Mouse (Mus musculus) heart, embryonic 14.5 days (tissue): ENCODE measurements around the gene Galm. TPM values are rescaled to one million over a fixed set of nuclear protein-coding genes. Genes with fewer than 3 reads are reported as not detected.
A peak's percentile ranks its signal among the peaks of the same experiment; 100 is the strongest.

Experiments used
- ATAC-seq: fragments of 200-750 bp; cut with Nextera tagmentation; 2 replicates; pipeline ENCODE4 v1.8.0; 2017; ENCODE audit warnings: low read depth, moderate TSS enrichment; ENCODE audit not compliant: insufficient number of reproducible peaks, insufficient read depth, low FRiP score
- H3K27ac ChIP-seq, 2 experiments: fragments of 200-500 bp in 1 of 2; fragments of 300-500 bp in 1 of 2; sonication (generic) in 1 of 2; replicated peaks in 1 of 2; 2 replicates each; pipeline ENCODE4 v1.5.1; 2012 to 2014; ENCODE audit warnings: low read depth in 2 of 2, low read length in 2 of 2, control low read depth in 1 of 2, mild to moderate bottlenecking in 1 of 2, mixed read lengths in 1 of 2; ENCODE audit not compliant: control insufficient read depth in 1 of 2, insufficient read depth in 1 of 2
- H3K27me3 ChIP-seq: fragments of 300-500 bp; sonication (generic); 2 replicates; pipeline ENCODE4 v1.6.1; 2014; ENCODE audit warnings: mild to moderate bottlenecking, low read length, control low read depth; ENCODE audit not compliant: control insufficient read depth, insufficient read depth
- H3K36me3 ChIP-seq: fragments of 300-500 bp; sonication (generic); 2 replicates; pipeline ENCODE4 v1.6.1; 2014; ENCODE audit warnings: mild to moderate bottlenecking, control low read depth, low read length, mixed read lengths; ENCODE audit not compliant: control insufficient read depth, insufficient read depth
- H3K4me1 ChIP-seq, 2 experiments: fragments of 200-500 bp in 1 of 2; fragments of 300-500 bp in 1 of 2; sonication (generic) in 1 of 2; 2 replicates each; pipeline ENCODE4 v1.6.1; 2012 to 2014; ENCODE audit warnings: low read length in 2 of 2, control low read depth in 1 of 2, mixed read lengths in 1 of 2; ENCODE audit not compliant: control insufficient read depth in 2 of 2, insufficient read depth in 2 of 2
- H3K4me2 ChIP-seq: fragments of 300-500 bp; sonication (generic); 2 replicates; pipeline ENCODE4 v1.6.1; 2014; ENCODE audit warnings: mild to moderate bottlenecking, low read length
- H3K4me3 ChIP-seq, 2 experiments: fragments of 200-500 bp in 1 of 2; fragments of 300-500 bp in 1 of 2; sonication (generic) in 1 of 2; 2 replicates each; pipeline ENCODE4 v1.5.1; 2012 to 2014; ENCODE audit warnings: low read length in 2 of 2, mild to moderate bottlenecking in 2 of 2, control low read depth in 1 of 2, low read depth in 1 of 2, moderate library complexity in 1 of 2; ENCODE audit not compliant: control insufficient read depth in 1 of 2, insufficient read depth in 1 of 2
- H3K9ac ChIP-seq: fragments of 300-500 bp; sonication (generic); 2 replicates; pipeline ENCODE4 v1.6.1; 2014; ENCODE audit warnings: mild to moderate bottlenecking, low read length
- H3K9me3 ChIP-seq: fragments of 300-500 bp; sonication (generic); 2 replicates; pipeline ENCODE4 v1.6.1; 2016; ENCODE audit warnings: low read length, control low read depth; ENCODE audit not compliant: control insufficient read depth
- WGBS: fragments of 180-500 bp; shearing (Covaris S2); extraction: QIAGEN DNeasy Blood & Tissue Kit; methylation state at CpG from one replicate; pipeline ENCODE4 v1.1.7; 2014; 5-methylcytosine and 5-hydroxymethylcytosine counted together
- polyA plus RNA-seq: library from polyadenylated mRNA; unstranded; fragments of >200 nt; fragmentation: Nextera tagmentation; extraction: Ambion mirVana; gene quantifications from 2 replicates; pipeline ENCODE4 v1.2.1, GENCODE M21; 2014

The Galm gene
- polyA plus RNA-seq, 1 experiment from 2014 or later = 13.7 TPM

- no peaks in the 10 kb centered on the region for H3K4me1 ChIP-seq
- H3K4me2 ChIP-seq = no peak overlapping the region
- H3K9ac ChIP-seq = no peak overlapping the region
- no peak for ATAC-seq
- H3K27me3 ChIP-seq = no peaks in the 10 kb centered on the region
- H3K27ac ChIP-seq = no peak overlapping the region
- 0 out of 2 replicates have a peak, but pooled peaks cover 2% of the 10 kb centered on the region for H3K36me3 ChIP-seq
- no peak overlapping the region for H3K4me3 ChIP-seq
- H3K9me3 ChIP-seq = no peaks in the 10 kb centered on the region
Observed at GRCm38 (mm10) chr17:80180468-80180867, 53.2 kb downstream of the Galm start.

GRCm38 (mm10) chr17:80183615-80184014 is 56.3 kb downstream of the Galm start:
- 0 out of 2 replicates have a peak, but pooled peaks cover 2% of the 10 kb centered on the region for H3K36me3 ChIP-seq
- H3K27ac ChIP-seq = no peak overlapping the region
- H3K27me3 ChIP-seq = no peaks in the 10 kb centered on the region
- peaks cover 3% of the 10 kb centered on the region; the same call in 1 of the 2 replicates for H3K9me3 ChIP-seq
- H3K4me1 ChIP-seq = no peaks in the 10 kb centered on the region
- 86% methylated on average over 10 of the region's 10 CpGs for WGBS
- H3K4me2 ChIP-seq = no peak overlapping the region
- no peak overlapping the region for H3K9ac ChIP-seq
- no peak overlapping the region for H3K4me3 ChIP-seq
- no peak for ATAC-seq

- no peak for ATAC-seq
- no peaks in the 10 kb centered on the region for H3K4me1 ChIP-seq
- WGBS = 64% methylated on average over 5 of the region's 5 CpGs
- no peak overlapping the region for H3K9ac ChIP-seq
- H3K4me3 ChIP-seq = no peak overlapping the region
- peaks cover 34% of the 10 kb centered on the region for H3K36me3 ChIP-seq
- H3K4me2 ChIP-seq = no peak overlapping the region
- no peaks in the 10 kb centered on the region for H3K9me3 ChIP-seq
- H3K27me3 ChIP-seq = no peaks in the 10 kb centered on the region
- H3K27ac ChIP-seq = no peak overlapping the region
Observed at GRCm38 (mm10) chr17:80193075-80193474, 65.8 kb downstream of the Galm start.

GRCm38 (mm10) chr17:80199160-80199778 is 72.0 kb downstream of the Galm start:
- Histone ChIP-seq H3K36me3 (peaks cover 84% of the 10 kb centered on the region), H3K27ac (no peak overlapping the region), H3K4me1 (no peaks in the 10 kb centered on the region), H3K9me3 (no peaks in the 10 kb centered on the region), H3K9ac (no peak overlapping the region), H3K4me3 (no peak overlapping the region), H3K27me3 (no peaks in the 10 kb centered on the region), H3K4me2 (no peak overlapping the region)
- 82% methylated on average over 3 of the region's 3 CpGs for WGBS
- ATAC-seq = no peak

- peak overlapping the region in 1 of 2 experiments; percentile 99; a peak in 1 of 4 replicates for H3K27ac ChIP-seq
- no peak for ATAC-seq
- H3K27me3 ChIP-seq = no peaks in the 10 kb centered on the region
- peak overlapping the region; percentile 83 to 93 for H3K4me3 ChIP-seq
- 10% methylated on average over 5 of the region's 5 CpGs for WGBS
- H3K4me1 ChIP-seq = peaks cover 0 to 4% of the 10 kb centered on the region in 2 experiments; a peak in 1 of 4 replicates
- H3K36me3 ChIP-seq = peaks cover 50% of the 10 kb centered on the region
- no peaks in the 10 kb centered on the region for H3K9me3 ChIP-seq
- H3K4me2 ChIP-seq = peak overlapping the region; percentile 87
- H3K9ac ChIP-seq = peak overlapping the region; percentile 98
Observed at GRCm38 (mm10) chr17:80205657-80206056, 78.4 kb downstream of the Galm start.

- under 1% methylated on average over 36 of the region's 36 CpGs for WGBS
- H3K27ac ChIP-seq = peak overlapping the region; percentile 96 to 99
- H3K27me3 ChIP-seq = no peaks in the 10 kb centered on the region
- ATAC-seq = peak; percentile 60
- peaks cover 43% of the 10 kb centered on the region for H3K36me3 ChIP-seq
- H3K4me3 ChIP-seq = peak overlapping the region; percentile 83 to 93
- H3K4me2 ChIP-seq = peak overlapping the region; percentile 87
- H3K4me1 ChIP-seq = peaks cover 0 to 4% of the 10 kb centered on the region in 2 experiments; a peak in 1 of 4 replicates
- H3K9me3 ChIP-seq = no peaks in the 10 kb centered on the region
- H3K9ac ChIP-seq = peak overlapping the region; percentile 98
Observed at GRCm38 (mm10) chr17:80206301-80206670, 79.0 kb downstream of the Galm start.

- Histone ChIP-seq H3K4me2 (peak within 1 kb of the TSS; percentile 87), H3K4me1 (peaks cover 0 to 4% of the 10 kb centered on the region in 2 experiments; a peak in 1 of 4 replicates), H3K36me3 (peaks cover 37% of the 10 kb centered on the region), H3K27me3 (no peaks in the 10 kb centered on the region), H3K9ac (peak within 1 kb of the TSS; percentile 98), H3K4me3 (peak within 1 kb of the TSS; percentile 83 to 93), H3K27ac (peak within 1 kb of the TSS; percentile 96 to 99), H3K9me3 (no peaks in the 10 kb centered on the region)
- peak; percentile 86 for ATAC-seq
- WGBS = under 1% methylated on average over 92 of the region's 95 CpGs
Observed at GRCm38 (mm10) chr17:80206671-80207581, 79.7 kb downstream of the Galm start, which contains the start of the genes Srsf7 and Ttc39d. Gene Srsf7, minus strand, starts transcription at chr17:80207307. Gene Ttc39d, plus strand, starts transcription at chr17:80207460.
